Mouse (Mus musculus) liver, embryonic 16.5 days (tissue): ENCODE measurements around the gene Gramd4. TPM values are rescaled to one million over a fixed set of nuclear protein-coding genes. Genes with fewer than 3 reads are reported as not detected.

ENCODE experiments used
- ATAC-seq: fragments of 200-750 bp; cut with Nextera tagmentation; 2 replicates; pipeline ENCODE4 v1.8.0; 2017; ENCODE audit warnings: low read depth, mild to moderate bottlenecking, moderate number of reproducible peaks, moderate library complexity
- H3K27ac ChIP-seq: fragments of 300-500 bp; sonication (generic); 2 replicates; pipeline ENCODE4 v1.5.1; 2014; ENCODE audit warnings: mild to moderate bottlenecking, low read length
- H3K27me3 ChIP-seq: fragments of 300-500 bp; sonication (generic); 2 replicates; pipeline ENCODE4 v1.6.1; 2014; ENCODE audit warnings: low read depth, low read length, mixed read lengths; ENCODE audit not compliant: control insufficient read depth, insufficient read depth
- H3K36me3 ChIP-seq: fragments of 300-500 bp; sonication (generic); 2 replicates; pipeline ENCODE4 v1.6.1; 2014; ENCODE audit warnings: mild to moderate bottlenecking; ENCODE audit not compliant: control insufficient read depth, insufficient read depth
- H3K4me1 ChIP-seq: fragments of 300-500 bp; sonication (generic); 2 replicates; pipeline ENCODE4 v1.6.1; 2014; ENCODE audit warnings: low read depth, low read length, mixed read lengths; ENCODE audit not compliant: control insufficient read depth
- H3K4me2 ChIP-seq: fragments of 300-500 bp; sonication (generic); 2 replicates; pipeline ENCODE4 v1.6.1; 2014; ENCODE audit warnings: low read depth, low read length, mixed read lengths
- H3K4me3 ChIP-seq: fragments of 300-500 bp; sonication (generic); 2 replicates; pipeline ENCODE4 v1.5.1; 2014; ENCODE audit warnings: low read depth, mild to moderate bottlenecking, low read length
- H3K9ac ChIP-seq: fragments of 300-500 bp; sonication (generic); 2 replicates; pipeline ENCODE4 v1.6.1; 2014; ENCODE audit warnings: low read depth, low read length
- H3K9me3 ChIP-seq: fragments of 300-500 bp; sonication (generic); replicated peaks from 2 replicates; pipeline ENCODE4 v1.6.1; 2016; ENCODE audit warnings: low read length; ENCODE audit not compliant: control insufficient read depth
- WGBS: fragments of 180-500 bp; shearing (Covaris S2); extraction: QIAGEN DNeasy Blood & Tissue Kit; methylation state at CpG from one replicate; pipeline ENCODE4 v1.1.7; 2014; ENCODE audit not compliant: insufficient replicate concordance; 5-methylcytosine and 5-hydroxymethylcytosine counted together
- polyA plus RNA-seq: library from polyadenylated mRNA; unstranded; fragments of >200 nt; fragmentation: Nextera tagmentation; extraction: Ambion mirVana; gene quantifications from 2 replicates; pipeline ENCODE4 v1.2.1, GENCODE M21; 2015

The Gramd4 gene
- polyA plus RNA-seq, 1 experiment from 2014 or later: 3.4 TPM

DNA sequence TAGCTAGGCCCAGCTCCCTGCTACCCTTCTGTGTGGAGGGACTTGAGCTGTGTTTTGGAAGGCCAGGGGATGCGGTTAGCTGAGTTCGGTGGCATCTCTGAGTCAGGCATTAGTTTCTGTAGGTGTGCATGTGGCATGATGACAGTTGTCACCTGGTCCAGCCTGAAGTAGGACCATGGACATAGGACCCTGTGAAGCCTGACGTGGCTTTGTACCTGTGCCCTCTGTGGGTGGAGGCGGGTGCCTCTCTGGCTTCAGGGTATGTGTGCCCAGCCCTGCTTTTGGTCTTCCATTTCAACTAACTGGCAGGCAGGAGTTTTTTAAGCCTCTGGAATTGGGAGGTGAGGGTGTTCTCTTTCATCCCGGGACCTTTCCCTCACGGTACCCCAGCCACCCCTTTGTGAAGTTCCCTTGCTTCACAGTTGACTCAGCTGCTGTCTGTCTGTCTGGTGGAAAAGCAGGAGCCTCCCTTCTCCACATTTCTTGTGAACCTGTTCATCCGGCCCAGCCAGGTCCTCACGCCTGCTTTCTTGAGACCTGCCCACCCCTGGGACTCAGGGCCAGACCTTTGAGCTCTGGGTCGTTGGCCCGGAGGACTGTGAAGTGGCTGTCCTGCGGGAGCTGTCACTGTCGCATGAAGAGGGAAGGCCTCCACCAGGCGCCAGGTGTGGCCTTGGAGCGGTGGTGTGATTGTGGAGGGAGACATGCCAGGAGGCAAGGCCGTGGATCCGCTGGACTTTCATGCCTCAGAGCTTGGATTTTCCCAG, 16.9 kb downstream of the Gramd4 start:
- H3K4me1 ChIP-seq: peaks cover 21% of the 10 kb centered on the region
- H3K36me3 ChIP-seq: no peaks in the 10 kb centered on the region
- no peak overlapping the region for H3K9ac ChIP-seq
- H3K4me3 ChIP-seq: no peak overlapping the region
- WGBS: 79% methylated on average over 16 of the region's 16 CpGs
- ATAC-seq: no peak
- H3K27ac ChIP-seq: no peak overlapping the region
- no peaks in the 10 kb centered on the region for H3K27me3 ChIP-seq
- no peaks in the 10 kb centered on the region for H3K9me3 ChIP-seq
- H3K4me2 ChIP-seq: no peak overlapping the region

DNA sequence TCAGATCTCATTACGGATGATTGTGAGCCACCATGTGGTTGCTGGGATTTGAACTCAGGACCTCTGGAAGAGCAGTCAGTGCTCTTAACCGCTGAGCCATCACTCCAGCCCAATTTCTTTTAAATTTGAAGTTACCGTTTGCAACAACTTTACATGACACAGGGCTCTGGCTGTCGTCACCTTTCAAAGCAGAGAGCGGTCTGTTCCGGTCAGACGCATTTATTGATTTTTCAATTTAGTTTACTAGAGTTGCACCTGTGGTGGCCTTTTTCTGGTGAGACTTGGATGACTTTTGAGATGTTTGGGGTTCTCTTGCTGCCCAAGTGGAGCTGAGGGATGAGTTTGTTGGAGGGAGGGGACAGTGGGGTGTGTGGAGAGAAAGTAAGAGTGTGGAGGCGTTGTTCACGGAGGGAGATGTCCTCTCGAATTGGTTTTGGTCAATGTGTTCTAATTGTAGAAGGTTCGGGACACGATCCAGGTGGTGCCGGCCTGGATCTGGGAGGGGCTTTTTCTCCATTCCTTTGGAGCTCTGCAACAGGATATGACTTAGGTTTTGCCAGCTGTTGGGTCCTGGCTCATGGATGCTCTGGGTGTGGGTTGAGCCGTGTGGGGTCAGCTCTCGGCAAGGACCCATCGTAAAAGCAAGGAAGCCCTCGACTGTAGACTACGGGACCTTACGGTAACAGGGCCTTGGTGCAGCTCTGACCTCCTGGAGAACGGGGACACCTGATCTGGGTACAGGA, 18.0 kb downstream of the Gramd4 start:
- no peak for ATAC-seq
- Histone ChIP-seq H3K9me3 (no peaks in the 10 kb centered on the region), H3K27me3 (no peaks in the 10 kb centered on the region), H3K36me3 (no peaks in the 10 kb centered on the region), H3K9ac (no peak overlapping the region), H3K4me2 (no peak overlapping the region), H3K4me3 (no peak overlapping the region), H3K4me1 (peaks cover 10% of the 10 kb centered on the region), H3K27ac (no peak overlapping the region)
- 88% methylated on average over 20 of the region's 20 CpGs for WGBS

DNA sequence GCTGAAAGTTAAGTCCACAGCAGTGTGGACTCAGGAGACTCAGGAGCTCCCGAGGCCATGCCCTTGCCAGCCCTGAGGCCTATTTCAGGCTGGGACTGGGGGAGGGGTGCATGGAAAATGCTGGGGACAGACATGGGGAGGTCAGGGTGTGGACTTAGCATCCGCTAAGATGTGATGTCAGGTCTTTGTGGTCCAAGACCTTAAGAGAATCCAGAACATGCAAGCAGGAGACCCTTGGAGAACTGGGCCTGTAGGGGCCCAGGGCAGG, 18.5 kb downstream of the Gramd4 start:
- Histone ChIP-seq H3K4me3 (no peak overlapping the region), H3K4me2 (no peak overlapping the region), H3K9me3 (no peaks in the 10 kb centered on the region), H3K4me1 (peaks cover 5% of the 10 kb centered on the region), H3K36me3 (no peaks in the 10 kb centered on the region), H3K27me3 (no peaks in the 10 kb centered on the region), H3K9ac (no peak overlapping the region), H3K27ac (no peak overlapping the region)
- 71% methylated on average over 2 of the region's 2 CpGs for WGBS
- ATAC-seq: no peak

DNA sequence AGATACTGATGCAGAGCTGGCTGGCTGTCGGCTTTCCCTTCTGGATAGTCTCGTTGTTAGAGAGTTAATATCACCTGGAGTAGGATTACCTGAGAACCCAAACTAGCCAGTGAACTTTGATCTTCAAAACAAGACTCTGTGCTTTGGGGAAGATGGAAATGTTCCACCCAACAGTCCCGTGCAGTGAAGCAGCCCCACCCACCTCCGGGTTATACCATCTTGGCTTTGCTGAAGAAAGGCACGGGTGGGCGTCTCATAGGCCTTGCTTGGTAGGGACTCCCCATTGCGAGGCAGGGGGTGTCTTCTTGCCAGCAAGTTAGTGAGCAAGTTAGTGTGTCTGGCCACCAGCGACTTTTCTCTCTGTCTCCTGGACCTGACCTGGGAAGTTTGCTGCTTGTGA, 18.9 kb downstream of the Gramd4 start:
- Histone ChIP-seq H3K4me1 (peaks cover under 1% of the 10 kb centered on the region), H3K4me3 (no peak overlapping the region)

DNA sequence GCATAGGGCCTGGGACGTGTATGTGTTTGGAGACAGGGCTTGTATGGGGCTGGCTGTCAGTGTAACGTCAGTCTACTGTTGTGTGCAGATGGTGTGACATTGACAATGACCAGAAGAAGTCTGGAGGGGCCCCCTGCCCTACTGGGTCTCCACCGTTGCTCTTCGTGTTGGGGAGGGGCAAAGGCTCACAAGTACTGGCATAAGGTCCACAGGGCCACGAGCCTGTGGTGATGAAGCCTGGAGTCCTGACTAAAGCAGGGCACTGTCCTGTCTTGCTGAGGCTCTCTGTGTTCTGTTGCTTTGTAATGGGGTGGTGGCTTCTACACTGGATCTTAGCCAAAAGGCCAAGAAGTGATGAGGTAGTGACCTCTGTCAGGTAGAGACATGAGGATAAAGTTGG, 20.4 kb downstream of the Gramd4 start:
- Histone ChIP-seq H3K4me2 (no peak overlapping the region), H3K27ac (no peak overlapping the region), H3K4me1 (no peaks in the 10 kb centered on the region; the same call in none of the 2 replicates), H3K4me3 (no peak overlapping the region), H3K9ac (no peak overlapping the region), H3K36me3 (no peaks in the 10 kb centered on the region), H3K9me3 (no peaks in the 10 kb centered on the region), H3K27me3 (no peaks in the 10 kb centered on the region)
- ATAC-seq: no peak
- 60% methylated on average over 5 of the region's 5 CpGs for WGBS

More for the DNA sequence above, 18.9 kb downstream of the Gramd4 start:
- ATAC-seq: no peak
- WGBS: 68% methylated on average over 8 of the region's 8 CpGs
- H3K9me3 ChIP-seq: no peaks in the 10 kb centered on the region
- H3K4me2 ChIP-seq: no peak overlapping the region
- no peak overlapping the region for H3K27ac ChIP-seq
- H3K9ac ChIP-seq: no peak overlapping the region
- no peaks in the 10 kb centered on the region for H3K27me3 ChIP-seq
- H3K36me3 ChIP-seq: no peaks in the 10 kb centered on the region

DNA sequence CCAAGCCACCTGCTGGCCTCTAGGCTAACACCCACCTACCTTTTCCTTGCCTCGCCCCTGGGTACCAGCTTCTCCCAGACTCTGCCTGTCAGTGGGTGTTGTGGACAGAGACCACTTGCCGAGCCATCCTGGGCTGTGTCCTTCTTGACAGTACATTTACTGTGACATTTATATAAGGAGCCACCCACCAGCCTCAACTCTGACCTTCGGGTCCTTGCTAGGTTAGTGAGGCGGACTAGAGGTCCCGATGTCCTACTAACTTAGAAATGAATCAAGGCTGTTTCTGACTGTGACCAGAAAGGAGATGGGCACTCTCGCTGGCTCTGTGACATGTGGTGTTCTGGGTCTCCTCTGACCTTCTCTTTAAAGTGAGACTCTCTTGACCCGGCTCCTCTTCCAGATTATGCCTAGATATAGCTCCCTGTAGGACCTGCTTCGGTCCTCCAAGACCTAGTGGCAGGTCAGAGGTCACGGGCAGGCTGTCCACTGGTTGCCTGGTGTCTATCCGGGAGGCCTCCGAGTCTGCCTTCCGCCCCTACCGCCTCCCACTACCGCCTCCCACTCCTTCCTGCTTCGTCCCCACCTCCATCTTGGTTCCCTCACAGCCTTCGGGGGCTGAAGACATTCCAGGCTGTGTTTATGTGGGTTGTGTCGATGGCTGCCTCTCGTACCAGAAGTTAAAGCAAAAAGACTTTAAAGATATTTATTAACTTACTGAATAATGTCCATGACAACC, 21.2 kb downstream of the Gramd4 start:
- WGBS: 59% methylated on average over 18 of the region's 18 CpGs
- no peak overlapping the region for H3K4me2 ChIP-seq
- H3K9me3 ChIP-seq: no peaks in the 10 kb centered on the region
- no peak for ATAC-seq
- H3K9ac ChIP-seq: no peak overlapping the region
- H3K4me3 ChIP-seq: no peak overlapping the region
- H3K27ac ChIP-seq: no peak overlapping the region
- no peaks in the 10 kb centered on the region; the same call in none of the 2 replicates for H3K4me1 ChIP-seq
- no peaks in the 10 kb centered on the region for H3K27me3 ChIP-seq
- H3K36me3 ChIP-seq: no peaks in the 10 kb centered on the region

DNA sequence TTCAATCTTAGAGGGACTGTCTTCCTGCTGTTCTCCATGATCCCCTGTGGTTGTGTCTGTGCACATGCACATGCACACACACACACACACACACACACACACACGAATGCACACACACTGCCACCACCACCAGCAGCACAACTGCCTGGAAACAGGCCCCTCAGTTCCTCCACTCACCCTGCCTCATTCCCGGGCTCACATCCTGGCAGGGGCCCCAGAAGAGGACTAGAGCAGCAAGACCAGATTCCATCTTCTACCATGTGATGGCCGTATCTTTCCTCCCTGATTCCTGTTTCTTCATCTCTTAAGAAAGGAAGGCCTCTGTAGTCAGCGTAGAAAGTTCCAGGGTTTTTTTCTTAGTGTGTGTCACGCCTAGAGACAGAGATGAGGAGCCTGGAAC, 22.0 kb downstream of the Gramd4 start:
- Histone ChIP-seq H3K36me3 (no peaks in the 10 kb centered on the region), H3K4me3 (no peak overlapping the region), H3K4me1 (no peaks in the 10 kb centered on the region; the same call in none of the 2 replicates), H3K27ac (no peak overlapping the region), H3K9ac (no peak overlapping the region), H3K4me2 (no peak overlapping the region), H3K9me3 (no peaks in the 10 kb centered on the region), H3K27me3 (no peaks in the 10 kb centered on the region)
- ATAC-seq: no peak
- WGBS: 64% methylated on average over 5 of the region's 5 CpGs

DNA sequence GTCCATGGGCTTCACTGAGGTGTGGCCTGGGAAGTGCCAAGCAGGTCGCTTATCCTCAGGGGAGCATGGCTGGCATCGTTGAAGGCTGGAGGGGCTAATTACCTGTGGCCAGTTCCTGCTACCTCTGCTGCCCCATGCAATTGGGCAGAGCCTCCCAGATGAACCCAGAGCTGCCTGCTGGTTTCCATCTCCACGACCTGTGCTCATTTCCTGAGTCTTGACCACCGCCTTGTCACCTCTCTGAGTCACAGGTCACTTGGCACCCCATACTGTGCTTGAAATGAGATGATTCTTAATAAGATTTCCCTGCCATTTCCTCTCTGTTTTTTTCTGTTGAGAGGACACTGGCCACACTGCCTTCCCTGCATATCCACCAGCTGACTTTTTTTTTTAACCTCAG, 22.4 kb downstream of the Gramd4 start:
- Histone ChIP-seq H3K4me3 (no peak overlapping the region), H3K4me1 (no peaks in the 10 kb centered on the region; the same call in none of the 2 replicates), H3K4me2 (no peak overlapping the region), H3K27ac (no peak overlapping the region), H3K27me3 (no peaks in the 10 kb centered on the region), H3K9ac (no peak overlapping the region), H3K9me3 (no peaks in the 10 kb centered on the region), H3K36me3 (no peaks in the 10 kb centered on the region)
- 64% methylated on average over 4 of the region's 4 CpGs for WGBS
- ATAC-seq: no peak

DNA sequence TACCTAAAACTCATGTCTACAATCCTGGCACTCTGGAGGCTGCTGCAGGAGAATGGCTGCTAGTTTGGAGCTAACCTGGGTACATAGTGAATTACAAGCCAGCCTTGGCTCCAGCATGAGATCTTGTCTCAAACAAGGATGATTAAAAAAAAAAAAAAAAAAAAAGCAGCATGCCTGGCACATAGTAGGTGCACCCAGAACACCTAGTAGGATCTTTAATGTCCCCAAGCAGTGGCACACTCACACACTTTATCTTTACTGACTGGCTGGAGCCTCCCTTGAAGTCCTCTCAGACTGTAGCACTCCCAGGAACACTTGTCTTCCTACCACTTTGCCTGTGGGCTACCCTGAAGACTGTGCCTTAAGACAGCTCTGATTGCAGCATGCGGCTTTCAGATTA, 22.9 kb downstream of the Gramd4 start:
- Histone ChIP-seq H3K36me3 (no peaks in the 10 kb centered on the region), H3K4me3 (no peak overlapping the region), H3K4me2 (no peak overlapping the region), H3K27ac (no peak overlapping the region), H3K9ac (no peak overlapping the region), H3K27me3 (no peaks in the 10 kb centered on the region), H3K9me3 (no peaks in the 10 kb centered on the region), H3K4me1 (peaks cover 2% of the 10 kb centered on the region)
- no peak for ATAC-seq
- 84% methylated on average over 1 of the region's 1 CpGs for WGBS
